Mouse (Mus musculus) adrenal gland, postnatal 36 days (tissue): ENCODE data around the gene Gm7271. TPM values are rescaled to one million over a fixed set of nuclear protein-coding genes. Genes with fewer than 3 reads are reported as not detected.

ENCODE experiments used
- DNase-seq, 2 experiments: peaks; one replicate each; pipeline ENCODE4 v3.0.0; 2021; ENCODE audit warnings: mixed read lengths in 1 of 2
- long read RNA-seq, 2 experiments: library from polyadenylated mRNA; stranded (forward); transcript quantifications; one replicate each; pipeline ENCODE4 v2.0.0; 2021; ENCODE audit warnings: borderline sequencing depth in 2 of 2
- total RNA-seq, 2 experiments: library from RNA; stranded (reverse); gene quantifications; 2 replicates each; pipeline ENCODE4 v1.2.3; 2021

Gm7271 gene
- not detected for total RNA-seq
- long read RNA-seq, experiment 1 = 0 reads
- long read RNA-seq, experiment 2 = 0 reads

- no peak for DNase-seq
Measured at GRCm38 (mm10) chr5:76483811-76484210, at the start of gene Gm7271. Gm7271 (plus strand) TSS chr5:76484040.

- DNase-seq = no peak
Measured at GRCm38 (mm10) chr5:76437100-76437499, 46.7 kb upstream of the Gm7271 start.

GRCm38 (mm10) chr5:76437696-76438095 lies 46.1 kb upstream of the Gm7271 start:
- DNase-seq = no peak

GRCm38 (mm10) chr5:76441431-76441830 lies 42.4 kb upstream of the Gm7271 start:
- DNase-seq = peak in 1 of 2 experiments; percentile 15

GRCm38 (mm10) chr5:76474931-76475330 lies 8.9 kb upstream of the Gm7271 start:
- no peak for DNase-seq

GRCm38 (mm10) chr5:76476873-76477272 lies 7.0 kb upstream of the Gm7271 start:
- no peak for DNase-seq

GRCm38 (mm10) chr5:76477764-76478163 lies 6.1 kb upstream of the Gm7271 start:
- no peak for DNase-seq

GRCm38 (mm10) chr5:76495126-76495525 lies 11.3 kb downstream of the Gm7271 start:
- no peak for DNase-seq

GRCm38 (mm10) chr5:76522446-76522845 lies 38.6 kb downstream of the Gm7271 start:
- no peak for DNase-seq

GRCm38 (mm10) chr5:76524623-76525022 lies 40.8 kb downstream of the Gm7271 start:
- peak in 1 of 2 experiments; percentile 41 for DNase-seq

- peak; percentile 42 to 56 for DNase-seq
Measured at GRCm38 (mm10) chr5:76525066-76525465, 41.2 kb downstream of the Gm7271 start.

- no peak for DNase-seq
Measured at GRCm38 (mm10) chr5:76525829-76526228, 42.0 kb downstream of the Gm7271 start.

- peak; percentile 94 to 95 for DNase-seq
Measured at GRCm38 (mm10) chr5:76529040-76529703, 45.3 kb downstream of the Gm7271 start, which contains the start of gene Exoc1. Exoc1 (plus strand) TSS chr5:76529311.

- no peak for DNase-seq
Measured at GRCm38 (mm10) chr5:76529704-76530066, 45.8 kb downstream of the Gm7271 start.

- no peak for DNase-seq
Measured at GRCm38 (mm10) chr5:76533186-76533585, 49.3 kb downstream of the Gm7271 start.

- DNase-seq = peak; percentile 21 to 38
Measured at GRCm38 (mm10) chr5:76536231-76536630, 52.4 kb downstream of the Gm7271 start.

- DNase-seq = no peak
Measured at GRCm38 (mm10) chr5:76537578-76537977, 53.7 kb downstream of the Gm7271 start.

GRCm38 (mm10) chr5:76540181-76540580 lies 56.3 kb downstream of the Gm7271 start:
- peak; percentile 67 to 73 for DNase-seq

GRCm38 (mm10) chr5:76540842-76541241 lies 57.0 kb downstream of the Gm7271 start:
- no peak for DNase-seq

GRCm38 (mm10) chr5:76543200-76543599 lies 59.4 kb downstream of the Gm7271 start:
- DNase-seq = no peak

- no peak for DNase-seq
Measured at GRCm38 (mm10) chr5:76550426-76550825, 66.6 kb downstream of the Gm7271 start.

GRCm38 (mm10) chr5:76565321-76565720 lies 81.5 kb downstream of the Gm7271 start:
- peak; percentile 74 to 75 for DNase-seq
